Mouse (Mus musculus): Measurements from ENCODE around the gene Camsap1.

Camsap1 gene

DNA sequence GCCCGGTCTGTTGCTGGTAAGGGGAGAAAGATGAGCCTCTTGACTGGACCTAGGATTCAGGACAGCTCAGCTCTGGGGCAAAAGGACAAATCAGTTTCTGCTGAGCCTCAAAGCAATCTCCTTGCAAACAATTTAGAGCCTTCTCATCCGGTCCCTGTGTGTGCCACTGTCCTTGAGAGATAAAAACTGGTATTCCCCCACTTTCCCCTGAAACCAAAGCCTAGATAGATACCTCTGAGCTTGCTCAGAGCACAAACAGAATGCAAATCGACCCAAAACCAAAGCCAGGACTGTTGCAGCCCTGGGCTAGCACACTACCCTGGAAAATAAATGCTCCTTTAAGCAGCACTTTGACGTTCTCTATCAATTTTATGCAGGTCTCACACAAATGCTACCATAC is 4.1 kb downstream of the Camsap1 start:
- no peak for DNase-seq (ENCODE audit: low spot score)

- no peak for DNase-seq (ENCODE audit: low spot score)
These were observed 5.4 kb downstream of the Camsap1 start for GRCm38 (mm10) chr2:25977587-25978239.

- DNase-seq (ENCODE audit: low spot score) = no peak
These were observed 7.8 kb downstream of the Camsap1 start for GRCm38 (mm10) chr2:25975141-25975770.

DNA sequence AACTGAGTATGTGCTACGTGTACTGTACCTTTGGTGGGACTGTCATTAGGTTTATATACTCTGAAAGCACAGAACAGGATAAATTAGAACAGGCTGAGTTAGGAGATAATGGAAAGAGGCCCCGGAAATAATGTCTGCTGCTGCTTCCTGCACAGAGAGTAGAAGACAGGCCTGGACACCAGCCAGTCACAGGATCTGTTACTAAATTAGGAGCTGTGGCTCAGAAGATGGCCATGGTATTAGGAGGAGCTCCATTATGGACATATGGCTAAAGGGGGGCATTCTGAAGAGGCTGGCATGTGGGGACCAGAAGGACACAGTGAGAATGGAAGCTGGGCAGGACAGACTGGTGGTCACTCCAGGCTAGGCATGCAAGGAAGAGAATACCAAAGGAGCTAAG is 12.7 kb downstream of the Camsap1 start:
- DNase-seq (ENCODE audit: low spot score) = no peak

GRCm38 (mm10) chr2:25969319-25969718 is 13.8 kb downstream of the Camsap1 start:
- DNase-seq (ENCODE audit: low spot score) = no peak

DNA sequence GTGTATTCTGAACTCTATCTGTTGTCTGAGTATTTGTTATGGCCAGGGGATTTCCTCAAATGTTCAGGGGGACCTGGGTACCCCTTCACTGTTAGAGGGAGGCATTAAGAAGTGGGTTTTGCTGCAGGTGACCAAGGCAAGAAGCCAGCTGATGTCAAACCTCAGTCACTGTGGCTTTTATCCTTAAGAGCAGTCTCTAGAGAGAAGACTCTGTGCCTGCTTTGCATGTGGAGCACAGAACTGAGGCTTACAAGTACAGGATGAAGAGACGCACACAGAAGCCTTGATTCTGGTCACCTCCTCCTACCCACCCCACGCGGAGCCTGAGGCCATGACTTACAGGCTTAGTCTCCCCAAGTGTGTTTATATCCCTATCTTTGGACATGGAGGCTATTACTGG is 33.8 kb downstream of the Camsap1 start:
- no peak for DNase-seq (ENCODE audit: low spot score)

DNA sequence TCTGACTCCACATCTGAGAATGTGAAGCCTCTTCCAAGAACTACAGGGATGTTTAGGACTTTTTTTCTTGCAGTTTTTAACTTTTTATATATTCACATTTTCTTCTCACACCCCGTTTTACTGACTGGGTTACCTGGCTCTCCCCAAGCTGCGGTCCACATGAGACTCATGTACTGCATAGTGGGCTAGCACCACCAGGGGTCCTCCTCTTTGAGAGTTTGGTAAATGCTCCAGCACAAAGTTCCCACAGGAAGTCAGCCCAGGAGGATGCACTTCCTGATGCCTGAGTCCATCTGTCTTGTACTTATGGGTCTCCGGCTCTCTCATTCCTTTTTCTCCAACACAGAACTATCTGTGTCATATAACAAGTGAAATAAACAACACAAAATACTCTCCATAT is 35.1 kb downstream of the Camsap1 start:
- DNase-seq (ENCODE audit: low spot score) = no peak

GRCm38 (mm10) chr2:25943822-25944221 is 39.3 kb downstream of the Camsap1 start:
- DNase-seq (ENCODE audit: low spot score) = no peak

DNA sequence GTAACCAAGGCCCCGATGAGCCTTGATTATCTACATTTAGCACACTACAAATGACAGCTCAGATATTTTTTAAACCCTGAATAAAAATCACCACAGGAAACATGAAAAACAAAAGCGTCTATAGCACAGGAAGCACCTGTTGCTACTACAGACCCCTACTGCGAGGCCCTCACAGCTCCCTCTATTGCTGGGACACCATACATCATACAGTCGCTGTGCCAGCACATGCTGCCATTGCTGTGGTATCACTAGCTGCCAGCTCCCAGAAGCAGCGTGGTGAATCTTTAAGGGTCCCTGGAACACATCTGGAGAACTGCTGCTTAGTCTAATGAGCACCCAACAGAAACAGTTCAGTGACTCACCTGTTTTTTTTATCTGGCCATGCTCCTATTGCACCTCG is 42.6 kb downstream of the Camsap1 start:
- DNase-seq (ENCODE audit: low spot score) = no peak

DNA sequence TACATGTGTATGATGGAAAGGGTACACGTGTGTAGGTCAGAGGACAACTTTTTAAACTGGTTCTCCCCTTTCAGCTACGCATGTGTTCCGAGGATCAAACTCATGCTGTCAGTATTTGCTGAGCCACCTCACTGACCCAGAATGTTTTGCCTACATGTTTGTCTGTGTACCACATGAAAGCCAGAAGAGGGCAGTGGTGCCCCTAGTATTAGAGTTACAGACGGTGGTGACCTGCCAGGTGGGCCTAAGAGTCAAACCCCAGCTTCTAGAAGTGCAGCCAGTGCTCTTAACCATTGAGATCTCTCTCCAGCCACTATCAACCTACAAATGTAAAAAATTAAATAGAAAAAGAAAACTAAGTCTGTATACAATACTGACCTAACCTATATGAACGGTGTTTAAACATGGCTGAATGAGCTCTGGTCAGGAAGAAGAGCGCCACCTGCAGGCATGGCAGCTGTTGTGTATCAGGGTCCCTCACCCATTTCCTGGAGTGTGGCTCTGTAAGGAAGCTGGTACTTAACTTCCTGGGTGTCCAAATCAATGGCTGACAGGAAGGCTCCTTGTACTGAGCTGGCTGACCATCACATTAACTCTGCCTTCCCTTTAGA is 51.7 kb downstream of the Camsap1 start:
- no peak for DNase-seq (ENCODE audit: low spot score)

GRCm38 (mm10) chr2:25927821-25928220 is 55.3 kb downstream of the Camsap1 start:
- DNase-seq (ENCODE audit: low spot score) = peak; percentile 59

DNA sequence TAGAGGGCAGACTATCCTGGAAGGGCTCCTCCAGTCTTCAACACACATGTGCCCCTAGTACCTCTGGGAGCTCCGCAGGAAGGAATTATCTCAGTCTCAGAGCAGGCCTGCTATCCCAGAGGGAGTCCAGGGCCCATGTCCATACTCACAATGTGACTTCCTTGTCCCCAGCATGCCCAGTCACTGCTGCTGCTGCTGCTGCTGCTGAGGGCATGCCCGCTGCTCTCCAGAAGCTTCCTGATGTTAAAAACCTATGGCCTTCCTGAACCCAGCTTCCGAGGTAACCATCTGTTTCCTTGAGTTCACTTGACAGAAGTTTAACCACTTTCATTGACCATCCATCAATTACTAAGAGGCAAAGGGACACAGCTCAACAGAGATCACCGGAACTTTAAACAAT is 58.1 kb downstream of the Camsap1 start:
- DNase-seq (ENCODE audit: low spot score) = no peak

DNA sequence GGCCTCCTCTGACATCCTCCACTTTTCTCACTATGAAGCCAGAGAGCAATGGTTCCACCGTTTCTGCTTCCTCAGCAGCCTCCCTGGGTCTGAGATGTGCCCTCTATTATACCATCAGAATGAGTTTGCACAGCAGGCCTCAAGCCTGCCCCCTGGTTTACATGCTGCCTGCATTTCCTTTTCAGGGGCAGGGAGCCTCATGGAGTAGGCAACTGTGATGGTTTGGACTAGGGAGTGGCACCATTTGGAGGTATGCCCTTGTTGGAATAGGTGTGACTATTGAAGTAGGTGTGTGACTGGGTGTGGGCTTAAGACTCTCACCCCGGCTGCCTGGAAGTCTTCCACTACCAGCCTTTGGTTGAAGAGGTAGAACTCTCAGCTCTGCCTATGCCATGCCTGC is 59.3 kb downstream of the Camsap1 start:
- DNase-seq (ENCODE audit: low spot score) = no peak

DNA sequence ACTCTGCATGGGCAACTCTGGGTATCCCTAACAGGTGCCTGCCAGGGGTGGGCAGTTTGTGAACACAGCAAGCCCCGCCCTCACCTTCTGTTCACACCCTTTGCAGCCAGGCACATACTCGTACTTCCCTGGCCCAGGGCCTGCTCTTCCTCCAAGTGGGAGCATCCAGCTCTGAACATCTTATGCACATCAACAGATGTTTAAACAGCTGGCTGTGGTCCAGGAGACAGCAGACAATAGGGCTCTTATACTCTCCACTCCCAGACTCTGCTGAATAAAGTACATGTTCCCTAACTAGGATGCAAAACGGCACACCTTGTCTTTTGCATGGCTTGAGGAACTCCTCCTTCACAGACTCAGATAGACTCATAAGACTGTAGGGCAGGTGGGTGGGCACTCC is 63.1 kb downstream of the Camsap1 start:
- no peak for DNase-seq (ENCODE audit: low spot score)

DNA sequence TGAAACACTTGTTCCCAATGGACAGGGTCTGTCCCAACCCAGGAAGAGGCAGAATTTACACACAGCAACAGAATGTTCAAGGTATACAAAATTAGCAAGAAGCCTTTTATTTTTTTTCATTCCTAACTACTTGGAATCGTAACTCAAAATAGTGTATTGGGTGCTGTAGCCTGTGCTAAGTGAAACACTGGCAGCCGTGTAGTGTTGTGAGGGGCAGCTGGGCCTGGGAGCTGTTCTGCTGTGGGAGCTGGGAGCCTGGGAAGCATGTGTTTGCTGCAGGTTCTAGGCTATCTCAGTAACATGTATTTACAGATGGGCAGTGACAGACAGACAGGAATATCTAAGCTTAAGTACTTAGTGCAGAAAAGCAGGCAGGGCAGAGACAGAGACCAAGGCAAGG is 64.7 kb downstream of the Camsap1 start:
- no peak for DNase-seq (ENCODE audit: low spot score)

DNA sequence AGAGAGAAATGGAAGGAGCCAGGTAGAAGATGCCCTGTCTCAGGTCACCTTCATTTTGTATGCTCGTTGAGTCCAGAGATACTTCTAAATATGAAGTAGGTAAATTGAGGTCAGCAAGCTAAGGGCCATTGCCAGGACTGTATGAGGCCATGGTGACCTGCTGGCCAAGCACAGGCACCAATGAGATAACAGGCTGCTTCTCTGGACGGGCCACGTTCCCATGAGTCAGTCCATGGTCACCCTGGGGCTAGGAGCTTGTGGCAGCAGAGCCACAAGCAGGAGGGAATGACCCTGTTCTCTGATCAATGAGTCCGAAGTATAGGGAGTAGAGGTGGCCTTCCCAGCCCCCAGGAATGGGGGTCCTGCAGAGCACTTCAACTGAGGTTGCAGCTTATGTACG is 68.3 kb downstream of the Camsap1 start:
- DNase-seq (ENCODE audit: low spot score) = no peak

- DNase-seq (ENCODE audit: low spot score) = no peak
These were observed 68.9 kb downstream of the Camsap1 start for GRCm38 (mm10) chr2:25914201-25914600.

GRCm38 (mm10) chr2:25913247-25913646 is 69.8 kb downstream of the Camsap1 start:
- DNase-seq (ENCODE audit: low spot score) = no peak

- DNase-seq (ENCODE audit: low spot score) = no peak
These were observed 73.2 kb downstream of the Camsap1 start for GRCm38 (mm10) chr2:25909872-25910271.

- DNase-seq (ENCODE audit: low spot score) = no peak
These were observed 84.1 kb downstream of the Camsap1 start for GRCm38 (mm10) chr2:25898970-25899369.

DNA sequence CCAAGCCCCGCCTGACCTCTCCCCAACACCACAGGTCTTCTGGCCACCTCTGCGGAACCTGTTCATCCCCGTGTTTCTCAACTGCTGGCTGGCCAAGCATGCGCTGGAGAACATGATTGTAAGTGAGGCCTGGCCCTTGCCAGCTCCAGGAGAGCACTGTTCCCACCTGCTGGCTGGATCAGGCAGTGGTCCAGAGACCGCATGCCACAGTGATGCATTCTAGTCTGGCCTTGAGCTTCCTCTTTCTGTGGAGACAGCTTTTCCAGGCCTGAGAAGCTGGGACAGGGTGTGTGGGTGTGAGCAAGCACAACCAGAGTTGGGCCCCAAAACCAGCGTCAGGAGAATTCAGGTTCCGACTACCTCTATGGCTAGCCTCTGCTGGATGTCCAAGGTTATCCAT is 90.6 kb downstream of the Camsap1 start:
- DNase-seq (ENCODE audit: low spot score) = no peak

DNA sequence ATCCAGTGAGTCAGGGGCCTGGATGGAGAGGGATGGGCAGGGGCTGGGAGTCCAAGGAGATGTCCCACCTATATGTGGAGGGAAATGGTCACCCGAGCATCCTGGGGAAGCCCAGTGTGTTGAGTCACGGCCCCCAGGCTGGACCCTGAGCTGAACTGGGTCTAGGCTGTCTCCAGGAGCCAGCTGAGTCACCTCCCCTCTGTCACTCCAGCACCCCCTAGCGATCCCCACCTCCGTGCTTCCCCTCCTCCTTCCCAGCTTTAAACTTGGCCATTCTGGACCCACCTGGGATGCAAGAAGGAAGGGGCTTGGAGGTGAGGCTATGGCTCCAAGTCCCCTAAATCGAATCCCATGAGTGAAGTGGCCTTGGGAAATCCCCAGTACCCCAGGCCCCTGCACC is 94.9 kb downstream of the Camsap1 start:
- DNase-seq (ENCODE audit: low spot score) = no peak

DNA sequence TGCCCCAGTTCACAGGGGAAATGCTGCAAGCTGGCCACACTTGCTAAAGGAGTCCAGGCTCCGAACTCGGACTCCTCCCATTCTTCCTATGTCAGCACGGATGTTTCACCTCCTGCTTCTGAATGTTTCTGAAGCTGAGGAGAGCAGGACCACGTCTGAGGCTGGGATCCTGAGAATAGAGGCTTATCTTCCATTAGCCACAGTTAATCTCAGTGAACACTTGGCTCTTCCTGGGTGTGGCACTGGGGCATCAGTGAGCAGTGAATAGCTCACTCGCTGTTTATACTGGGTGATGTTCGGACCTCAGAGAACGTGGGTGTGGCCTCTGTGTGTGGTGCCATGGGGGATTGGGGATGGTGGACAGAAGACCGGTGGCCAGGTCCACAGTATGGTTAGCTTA is 95.9 kb downstream of the Camsap1 start:
- DNase-seq (ENCODE audit: low spot score) = no peak

- DNase-seq (ENCODE audit: low spot score) = no peak
These were observed 98.3 kb downstream of the Camsap1 start for GRCm38 (mm10) chr2:25884756-25885155.
